Mouse (Mus musculus) G1E (cell line): Measurements from ENCODE around the gene Rtl6.

Experiments
- CTCF ChIP-seq: IDR thresholded peaks from 2 replicates; pipeline ENCODE4 v1.5.1; 2012; ENCODE audit warnings: low read depth, low read length, inconsistent platforms, mixed read lengths
- GATA2 ChIP-seq: IDR thresholded peaks from 2 replicates; pipeline ENCODE4 v1.6.1; 2012; ENCODE audit warnings: low read depth, low read length, inconsistent platforms, borderline replicate concordance

DNA sequence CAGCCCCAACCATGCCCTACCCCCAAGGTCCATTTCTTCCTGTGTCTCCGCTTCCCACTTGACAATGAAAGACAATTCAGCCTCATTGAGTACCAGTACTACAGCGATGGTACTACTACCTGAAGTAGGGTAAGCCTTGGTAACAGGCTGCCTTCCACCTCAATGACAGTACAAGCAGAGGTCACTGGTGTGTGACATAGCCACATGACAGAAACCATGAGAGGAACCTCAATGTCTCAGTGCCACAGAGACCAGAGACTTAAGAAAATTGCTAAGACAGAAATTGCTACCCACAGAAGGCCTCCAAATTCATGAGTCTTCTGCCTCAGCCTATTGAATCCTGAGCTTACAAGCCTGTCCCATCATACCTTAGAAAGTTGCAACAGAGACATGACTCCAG, 41.3 kb upstream of the Rtl6 start:
- TF ChIP-seq CTCF (no peak), GATA2 (no peak)
